ENCODE assay signal across 15 mouse cellular contexts in the genomic region with DNA sequence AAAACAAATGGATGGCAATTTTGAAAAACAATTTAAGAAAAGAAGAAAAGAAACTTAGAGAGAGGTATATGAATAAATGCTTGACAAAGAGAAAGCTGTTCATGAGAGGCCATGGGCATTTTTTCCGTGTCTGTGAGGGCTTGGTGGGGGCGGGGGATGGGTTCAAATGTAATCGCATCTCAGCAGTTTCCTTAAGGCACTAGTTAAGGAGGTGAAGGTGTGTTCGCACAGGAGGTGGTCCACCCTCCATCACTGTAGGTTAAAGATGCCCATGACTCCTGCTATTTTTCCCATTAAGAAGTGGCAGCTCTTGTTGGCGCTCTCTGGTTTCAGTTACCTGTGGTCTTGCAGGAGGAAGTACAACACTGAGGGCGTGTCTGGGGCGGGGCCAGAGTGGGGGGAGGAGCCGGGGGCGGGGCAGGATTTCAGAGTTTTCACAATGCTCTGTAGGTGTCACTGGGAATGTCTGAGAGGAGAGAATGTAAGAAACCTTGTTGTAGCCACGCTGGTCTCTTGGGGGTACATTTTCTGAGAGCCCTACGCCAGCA.
DNase-seq lines count a peak whose midpoint lies in the region; ATAC-seq and TF ChIP-seq lines count a peak whose summit lies in the region.
"Had no signal": no experiment of that assay in that cellular context is flagged by ENCODE, and none has a peak within 500 bp of the region (broad histone marks: within the 10 kb centered on the region; RNA-seq: fewer than 3 reads in every experiment).

No protein-coding gene starts in this region.

- no peak overlapping the region for H3K9ac ChIP-seq in lung, postnatal 0 days (replicated peaks; ENCODE audit: low read depth)
- no peak overlapping the region for H3K9ac ChIP-seq in liver, postnatal 0 days (replicated peaks)
- no peak overlapping the region for H3K9ac ChIP-seq in heart, embryonic 12.5 days
- H3K9ac ChIP-seq: hindbrain, embryonic 15.5 days; limb, embryonic 12.5 days; midbrain, embryonic 12.5 days; neural tube, embryonic 15.5 days had no signal

- no peaks in the 10 kb centered on the region for H3K36me3 ChIP-seq in lung, postnatal 0 days (ENCODE audit: insufficient read depth, low read length)
- no peaks in the 10 kb centered on the region for H3K36me3 ChIP-seq in liver, postnatal 0 days (replicated peaks; ENCODE audit: insufficient read depth, low read length)
- H3K36me3 ChIP-seq in heart, embryonic 12.5 days: no peaks in the 10 kb centered on the region
- H3K36me3 ChIP-seq: G1E; hindbrain, embryonic 15.5 days; limb, embryonic 12.5 days; midbrain, embryonic 12.5 days; neural tube, embryonic 15.5 days had no signal

- no peak for DNase-seq in lung, postnatal 0 days (ENCODE audit: low spot score)
- no peak for DNase-seq in lung, postnatal 4 days
- DNase-seq in liver, postnatal 0 days: peak; percentile 77
- DNase-seq in thymus, postnatal 36 days: peak; percentile 10 to 13
- DNase-seq in yolk sac, embryonic 10.5 days (ENCODE audit: low spot score): no peak
- DNase-seq in heart, adult 18-20 months: no peak
- DNase-seq: heart, adult 11 months; layer of hippocampus, adult 9-11 months had no signal

- no peaks in the 10 kb centered on the region for H3K4me1 ChIP-seq in lung, postnatal 0 days (ENCODE audit: insufficient read depth, low read depth, low read length)
- H3K4me1 ChIP-seq in liver, postnatal 0 days (ENCODE audit: insufficient read depth): peaks cover 9% of the 10 kb centered on the region
- H3K4me1 ChIP-seq in heart, embryonic 12.5 days (replicated peaks): peaks cover 24% of the 10 kb centered on the region
- H3K4me1 ChIP-seq: hindbrain, embryonic 15.5 days; limb, embryonic 12.5 days; midbrain, embryonic 12.5 days; neural tube, embryonic 15.5 days had no signal

- ATAC-seq in lung, postnatal 0 days: peak; percentile 59
- peak; percentile 75 for ATAC-seq in granulocyte monocyte progenitor cell, adult 5-6 weeks (replicated peaks; ENCODE audit: poor library complexity, severe bottlenecking)
- no peak for ATAC-seq in liver, postnatal 0 days
- no peak for ATAC-seq in heart, embryonic 12.5 days (ENCODE audit: insufficient number of reproducible peaks, low FRiP score)

- no peak for TF ChIP-seq CTCF in lung, postnatal 0 days (IDR thresholded peaks at IDR 0.05)
- TF ChIP-seq CTCF in liver, postnatal 0 days (IDR thresholded peaks at IDR 0.05; ENCODE audit: low read depth): no peak

- TF ChIP-seq EP300 in lung, postnatal 0 days (IDR thresholded peaks at IDR 0.05): no peak
- no peak for TF ChIP-seq EP300 in liver, postnatal 0 days (IDR thresholded peaks at IDR 0.05; ENCODE audit: low read depth)

- 59% methylated on average over 11 of the region's 11 CpGs for WGBS in lung, postnatal 0 days
- 45% methylated on average over 11 of the region's 11 CpGs for WGBS in liver, postnatal 0 days (ENCODE audit: insufficient replicate concordance)
- 60% methylated on average over 11 of the region's 11 CpGs for WGBS in heart, embryonic 12.5 days

- H3K27me3 ChIP-seq in lung, postnatal 0 days (replicated peaks; ENCODE audit: insufficient read depth, low read length): no peaks in the 10 kb centered on the region
- H3K27me3 ChIP-seq in liver, postnatal 0 days (ENCODE audit: insufficient read depth, low read length): no peaks in the 10 kb centered on the region
- no peaks in the 10 kb centered on the region for H3K27me3 ChIP-seq in heart, embryonic 12.5 days (replicated peaks)
- H3K27me3 ChIP-seq: hindbrain, embryonic 15.5 days; limb, embryonic 12.5 days; midbrain, embryonic 12.5 days; neural tube, embryonic 15.5 days had no signal

- H3K4me2 ChIP-seq in lung, postnatal 0 days (replicated peaks; ENCODE audit: low read depth, low read length): no peak overlapping the region
- H3K4me2 ChIP-seq in liver, postnatal 0 days (ENCODE audit: low read depth, low read length): no peak overlapping the region; the same call in 1 of the 2 replicates
- H3K4me2 ChIP-seq in heart, embryonic 12.5 days: no peak overlapping the region
- H3K4me2 ChIP-seq: hindbrain, embryonic 15.5 days; limb, embryonic 12.5 days; midbrain, embryonic 12.5 days; neural tube, embryonic 15.5 days had no signal

- no peaks in the 10 kb centered on the region for H3K9me3 ChIP-seq in lung, postnatal 0 days (ENCODE audit: low read length)
- no peaks in the 10 kb centered on the region for H3K9me3 ChIP-seq in liver, postnatal 0 days (ENCODE audit: low read length)
- no peaks in the 10 kb centered on the region; the same call in 1 of the 2 replicates for H3K9me3 ChIP-seq in heart, embryonic 12.5 days (replicated peaks)
- H3K9me3 ChIP-seq: G1E; hindbrain, embryonic 15.5 days; limb, embryonic 12.5 days; midbrain, embryonic 12.5 days; neural tube, embryonic 15.5 days had no signal

- no peak overlapping the region for H3K27ac ChIP-seq in lung, postnatal 0 days (ENCODE audit: low read length)
- peak overlapping the region; percentile 77; the same call in 1 of the 2 replicates for H3K27ac ChIP-seq in liver, postnatal 0 days (ENCODE audit: low read depth)
- H3K27ac ChIP-seq in heart, embryonic 12.5 days (ENCODE audit: poor library complexity, severe bottlenecking): no peak overlapping the region
- H3K27ac ChIP-seq: hindbrain, embryonic 15.5 days; limb, embryonic 12.5 days; midbrain, embryonic 12.5 days; neural tube, embryonic 15.5 days had no signal

- H3K4me3 ChIP-seq in lung, postnatal 0 days (ENCODE audit: low read depth, low read length): no peak overlapping the region
- H3K4me3 ChIP-seq in liver, postnatal 0 days (ENCODE audit: low read depth, low read length): no peak overlapping the region
- H3K4me3 ChIP-seq in heart, embryonic 12.5 days: no peak overlapping the region
- H3K4me3 ChIP-seq: hindbrain, embryonic 15.5 days; limb, embryonic 12.5 days; midbrain, embryonic 12.5 days; neural tube, embryonic 15.5 days had no signal

Comparison
In these comparisons a context has a peak if more than half of its experiments do, and no peak if none do; other contexts are left out.
1. ATAC-seq: peak in lung, postnatal 0 days (single experiment) and granulocyte monocyte progenitor cell, adult 5-6 weeks (single experiment); none in liver, postnatal 0 days (single experiment) and heart, embryonic 12.5 days (single experiment).
2. DNase-seq: peak in liver, postnatal 0 days (single experiment) and thymus, postnatal 36 days (2 of 2); none in lung, postnatal 0 days (single experiment), lung, postnatal 4 days (0 of 2), yolk sac, embryonic 10.5 days (single experiment) and heart, adult 18-20 months (0 of 2).